Mouse (Mus musculus): ENCODE measurements around the gene Hmx2. TPM values are rescaled to one million over a fixed set of nuclear protein-coding genes. Genes with fewer than 3 reads are reported as not detected.

The Hmx2 gene
- not detected for total RNA-seq (2021)

DNA sequence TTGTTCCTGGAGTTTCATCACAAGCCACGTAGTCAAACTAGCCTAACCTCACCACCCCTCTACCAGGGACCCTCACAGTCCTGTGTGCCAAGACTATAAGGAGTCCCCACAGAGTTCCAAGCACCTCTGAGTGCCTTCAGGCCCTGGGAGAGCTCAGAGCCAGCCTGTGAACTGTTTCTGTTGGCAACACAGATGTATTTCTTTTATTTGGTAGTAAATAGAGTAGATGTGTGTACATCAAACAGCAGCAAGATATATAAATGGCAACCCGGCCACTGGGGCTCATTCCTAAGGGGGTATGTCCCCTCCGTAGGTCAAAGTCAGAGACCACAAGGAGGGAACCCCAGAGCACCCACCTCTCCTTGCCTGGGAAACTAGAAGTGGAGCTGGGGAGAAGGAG lies at the start of gene Hmx2:
Hmx2 (plus strand) TSS at position 301 of the 400 bp plus-strand sequence.
- no peak for DNase-seq (ENCODE audit: low spot score)
- intact Hi-C loops (cut with DNase I), result loop anchor here (10.0 kb wide), 1 partner anchor 666 kb away; no protein-coding TSS in a partner anchor

DNA sequence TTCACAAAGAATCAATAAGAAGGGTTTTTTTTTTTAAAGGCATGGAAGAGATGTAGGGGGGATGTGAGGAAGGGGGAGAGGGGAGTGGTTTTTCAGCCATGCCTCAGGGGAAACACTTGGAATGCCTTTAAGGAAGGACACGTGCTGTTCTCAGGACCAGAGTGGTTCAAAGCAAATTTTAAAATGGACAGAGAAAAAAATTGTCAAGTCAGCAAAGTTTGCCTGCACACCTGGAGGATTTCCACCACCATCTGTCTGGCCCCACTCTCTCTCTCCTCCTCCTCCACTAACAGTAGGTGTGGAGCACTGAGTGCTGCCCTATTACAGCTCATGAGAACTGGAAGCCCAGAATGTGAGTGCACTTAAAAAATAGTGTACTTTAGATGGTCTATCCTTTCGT lies 44.8 kb upstream of the Hmx2 start:
- intact Hi-C loops (cut with DNase I), result no loop called here
- DNase-seq (ENCODE audit: low spot score), result no peak

GRCm38 (mm10) chr7:131539979-131540378 lies 8.6 kb upstream of the Hmx2 start:
- intact Hi-C loops (cut with DNase I), result loop anchor here (1.0 to 10.0 kb wide), 2 partner anchors 342 to 675 kb away; no protein-coding TSS in a partner anchor
- DNase-seq (ENCODE audit: low spot score), result peak; percentile 41

GRCm38 (mm10) chr7:131541184-131542114 lies 7.1 kb upstream of the Hmx2 start:
- DNase-seq (ENCODE audit: low spot score), result no peak
- intact Hi-C loops (cut with DNase I), result loop anchor here (10.0 kb wide), 1 partner anchor 673 kb away; no protein-coding TSS in a partner anchor

- intact Hi-C loops (cut with DNase I), result loop anchor here (10.0 kb wide), 1 partner anchor 673 kb away; no protein-coding TSS in a partner anchor
- DNase-seq (ENCODE audit: low spot score), result no peak
Measured at GRCm38 (mm10) chr7:131542115-131542871, 6.3 kb upstream of the Hmx2 start, which contains the start of gene Hmx3. TSS of gene Hmx3 (plus strand) at chr7:131542867.

GRCm38 (mm10) chr7:131542872-131543622 lies 5.5 kb upstream of the Hmx2 start:
- intact Hi-C loops (cut with DNase I), result loop anchor here (10.0 kb wide), 1 partner anchor 672 kb away; no protein-coding TSS in a partner anchor
- DNase-seq (ENCODE audit: low spot score), result no peak

GRCm38 (mm10) chr7:131543623-131544481 lies 4.7 kb upstream of the Hmx2 start:
- intact Hi-C loops (cut with DNase I), result loop anchor here (2.0 to 10.0 kb wide), 2 partner anchors 15 to 671 kb away; no protein-coding TSS in a partner anchor
- DNase-seq (ENCODE audit: low spot score), result no peak

GRCm38 (mm10) chr7:131544871-131545270 lies 3.7 kb upstream of the Hmx2 start:
- intact Hi-C loops (cut with DNase I), result loop anchor here (2.0 to 10.0 kb wide), 2 partner anchors 14 to 670 kb away; no protein-coding TSS in a partner anchor
- DNase-seq (ENCODE audit: low spot score), result no peak

DNA sequence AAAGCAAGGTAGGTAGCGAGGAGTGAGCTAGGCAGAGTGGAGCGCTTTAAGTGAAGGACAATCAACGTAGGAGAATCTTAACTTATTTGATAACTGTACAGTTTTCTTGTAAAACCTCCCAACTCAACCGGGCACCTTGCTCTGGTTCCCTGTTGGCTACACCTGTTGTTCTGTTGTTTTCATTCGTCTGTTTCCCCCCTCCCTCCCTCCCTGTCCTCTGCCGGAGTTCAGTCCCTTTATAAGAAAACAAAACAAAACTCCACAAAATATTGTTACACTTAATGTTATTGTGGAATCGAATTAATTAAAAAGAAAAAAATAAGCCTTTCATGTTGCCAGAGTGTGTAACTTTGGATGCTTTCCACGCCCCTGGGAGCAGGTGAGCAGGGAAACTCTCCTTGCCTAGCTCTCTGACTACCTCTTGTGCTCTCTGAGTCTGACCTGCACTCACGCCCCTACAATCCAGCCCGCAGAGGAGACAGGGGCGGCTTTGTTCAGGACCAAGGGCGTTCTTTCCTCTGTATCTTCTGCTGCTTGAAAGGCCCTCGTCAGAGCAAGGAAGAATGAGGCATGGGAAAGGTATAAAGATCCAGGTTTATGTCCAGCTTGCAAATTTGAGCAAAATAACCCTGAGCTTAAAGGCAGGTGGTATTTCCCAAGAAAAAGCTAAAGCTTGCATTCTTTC lies 2.7 kb upstream of the Hmx2 start:
- DNase-seq (ENCODE audit: low spot score), result no peak
- intact Hi-C loops (cut with DNase I), result loop anchor here (2.0 to 10.0 kb wide), 2 partner anchors 13 to 669 kb away; no protein-coding TSS in a partner anchor

DNA sequence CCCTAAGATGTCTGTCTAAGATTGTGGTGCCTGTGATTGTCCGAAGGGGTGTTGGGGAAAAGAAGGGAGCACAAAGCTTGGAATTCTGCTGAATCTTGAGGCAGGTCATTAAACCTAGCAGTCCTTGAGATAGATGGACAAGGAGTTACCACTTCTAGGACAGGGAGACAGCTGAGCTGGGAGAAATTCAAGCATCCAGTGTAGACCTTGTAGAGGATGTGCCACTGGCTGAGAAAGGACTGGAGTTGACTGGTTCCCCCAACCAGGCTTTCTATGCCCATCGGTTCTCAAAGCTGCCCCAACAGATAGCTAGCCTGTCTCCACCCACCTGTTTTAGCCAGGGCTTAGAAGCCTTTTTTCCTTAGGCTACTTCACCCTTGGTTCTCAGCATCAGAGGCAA lies 2.1 kb upstream of the Hmx2 start:
- DNase-seq (ENCODE audit: low spot score), result no peak
- intact Hi-C loops (cut with DNase I), result loop anchor here (10.0 kb wide), 1 partner anchor 668 kb away; no protein-coding TSS in a partner anchor

DNA sequence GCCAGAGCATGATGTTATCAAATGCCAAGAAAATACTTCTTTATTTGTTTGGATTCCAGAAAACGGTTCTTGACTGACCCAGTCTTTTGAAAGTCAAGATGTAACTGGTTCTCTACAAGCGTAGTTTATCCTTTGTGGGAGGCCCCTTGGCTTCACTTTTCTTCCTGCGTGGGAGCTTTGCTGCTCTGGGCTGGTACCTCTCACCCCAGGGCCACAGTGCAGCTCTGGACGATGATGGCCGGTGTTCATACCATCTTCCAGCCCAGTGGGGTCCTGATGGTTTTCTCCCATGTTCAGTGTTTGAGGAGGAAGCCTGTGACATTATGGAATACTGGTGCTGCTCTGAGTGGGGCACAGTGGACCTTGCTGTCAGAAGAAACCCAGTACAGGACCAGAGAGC lies 1.1 kb upstream of the Hmx2 start:
- intact Hi-C loops (cut with DNase I), result loop anchor here (10.0 kb wide), 1 partner anchor 667 kb away; no protein-coding TSS in a partner anchor
- DNase-seq (ENCODE audit: low spot score), result no peak

GRCm38 (mm10) chr7:131551471-131551870 lies 2.9 kb downstream of the Hmx2 start:
- intact Hi-C loops (cut with DNase I), result loop anchor here (10.0 kb wide), 1 partner anchor 1003 kb away; no protein-coding TSS in a partner anchor
- no peak for DNase-seq (ENCODE audit: low spot score)

GRCm38 (mm10) chr7:131551931-131552741 lies 3.6 kb downstream of the Hmx2 start:
- intact Hi-C loops (cut with DNase I), result loop anchor here (10.0 kb wide), 1 partner anchor 1003 kb away; no protein-coding TSS in a partner anchor
- no peak for DNase-seq (ENCODE audit: low spot score)

DNA sequence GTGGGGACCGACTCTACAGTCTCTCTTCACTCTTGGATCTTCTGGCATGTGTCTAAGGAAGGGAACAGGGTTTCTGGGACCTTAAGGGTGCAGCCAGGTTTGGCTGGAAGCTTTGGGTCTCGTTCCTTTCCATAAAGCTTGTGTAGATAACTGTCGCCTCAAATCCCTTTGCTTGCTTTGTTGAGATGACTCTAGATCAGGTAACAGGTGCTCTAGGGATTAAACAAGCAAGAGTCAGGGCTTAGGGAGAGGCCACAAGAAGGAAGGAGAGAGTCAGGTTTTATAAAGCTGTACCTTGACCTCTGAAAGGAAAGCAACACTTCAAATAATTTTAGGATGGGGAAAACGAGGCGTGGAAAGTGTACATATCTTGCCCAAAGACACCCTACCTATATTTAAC lies 4.2 kb downstream of the Hmx2 start:
- no peak for DNase-seq (ENCODE audit: low spot score)
- intact Hi-C loops (cut with DNase I), result loop anchor here (10.0 kb wide), 1 partner anchor 1002 kb away; no protein-coding TSS in a partner anchor

GRCm38 (mm10) chr7:131553771-131554175 lies 5.2 kb downstream of the Hmx2 start:
- no peak for DNase-seq (ENCODE audit: low spot score)
- intact Hi-C loops (cut with DNase I), result loop anchor here (10.0 kb wide), 1 partner anchor 1001 kb away; no protein-coding TSS in a partner anchor

- intact Hi-C loops (cut with DNase I), result loop anchor here (5.0 to 10.0 kb wide), 2 partner anchors 192 to 1000 kb away; partner anchors contain the start of gene 2310057M21Rik
- no peak for DNase-seq (ENCODE audit: low spot score)
Measured at GRCm38 (mm10) chr7:131554341-131555180, 6.0 kb downstream of the Hmx2 start.

All from heart, postnatal 25 days (tissue).